ENCODE assay signal across 12 mouse cellular contexts in genomic region chr10:118761101-118761868, GRCm38 (mm10).
DNase-seq lines count a peak whose midpoint lies in the region; ATAC-seq and TF ChIP-seq lines count a peak whose summit lies in the region.
"Had no signal": no experiment of that assay in that cellular context is flagged by ENCODE, and none has a peak within 500 bp of the region (broad histone marks: within the 10 kb centered on the region; RNA-seq: fewer than 3 reads in every experiment).

No protein-coding gene starts in this region.

- H3K4me1 ChIP-seq in liver, embryonic 16.5 days (ENCODE audit: control insufficient read depth, low read depth, low read length) = peaks cover 10% of the 10 kb centered on the region

- no peaks in the 10 kb centered on the region for H3K9me3 ChIP-seq in liver, embryonic 16.5 days (replicated peaks; ENCODE audit: control insufficient read depth, low read length)

- 24% methylated on average over 10 of the region's 10 CpGs for WGBS in liver, embryonic 16.5 days (ENCODE audit: insufficient replicate concordance)

- H3K27ac ChIP-seq in liver, embryonic 16.5 days (ENCODE audit: low read length) = peak overlapping the region; percentile 41; the same call in 1 of the 2 replicates

- no peaks in the 10 kb centered on the region for H3K27me3 ChIP-seq in liver, embryonic 16.5 days (ENCODE audit: control insufficient read depth, insufficient read depth, low read depth, low read length)
- H3K27me3 ChIP-seq: Patski had no signal

- no peaks in the 10 kb centered on the region for H3K36me3 ChIP-seq in liver, embryonic 16.5 days (ENCODE audit: control insufficient read depth, insufficient read depth)

- no peak overlapping the region for H3K9ac ChIP-seq in liver, embryonic 16.5 days (ENCODE audit: low read depth, low read length)

- H3K4me3 ChIP-seq in liver, embryonic 16.5 days (ENCODE audit: low read depth, low read length) = no peak overlapping the region

- peak; percentile 41 for ATAC-seq in liver, embryonic 16.5 days (ENCODE audit: low read depth)
- ATAC-seq: Patski had no signal

- DNase-seq in kidney, postnatal 14 days = peak; percentile 31
- DNase-seq in kidney, adult 9 months = no peak
- peak; percentile 24 for DNase-seq in brain, embryonic 14.5 days (ENCODE audit: low read depth)
- peak; percentile 32 for DNase-seq in heart, adult 8-10 months (ENCODE audit: low spot score)
- no peak for DNase-seq in spleen, postnatal 14 days (ENCODE audit: low spot score in 2 of 2)
- no peak for DNase-seq in spleen, postnatal 36 days (ENCODE audit: low spot score in 2 of 2)
- DNase-seq in embryo, embryonic 10 days (ENCODE audit: low spot score) = no peak
- DNase-seq: cerebellum, adult 9-10 months; layer of hippocampus, adult 9-11 months; thymus, postnatal 36 days had no signal

- no peak for TF ChIP-seq CTCF in brain, embryonic 14.5 days (IDR thresholded peaks at IDR 0.05; ENCODE audit: borderline replicate concordance, extremely low read depth, insufficient read depth, insufficient read length)

- no peak overlapping the region for H3K4me2 ChIP-seq in liver, embryonic 16.5 days (ENCODE audit: low read depth, low read length)

- TF ChIP-seq POLR2A in brain, embryonic 14.5 days (IDR thresholded peaks at IDR 0.05; ENCODE audit: borderline replicate concordance, extremely low read depth, insufficient read depth, insufficient read length, poor library complexity, severe bottlenecking) = no peak

Comparison
In these comparisons a context has a peak if more than half of its experiments do, and no peak if none do; other contexts are left out.
1. DNase-seq: peak in kidney, postnatal 14 days (single experiment), brain, embryonic 14.5 days (single experiment) and heart, adult 8-10 months (single experiment); none in kidney, adult 9 months (single experiment), spleen, postnatal 14 days (0 of 2), spleen, postnatal 36 days (0 of 2) and embryo, embryonic 10 days (single experiment).